Mouse (Mus musculus): ENCODE measurements at regions not wholly inside any gene's neighbourhood (a gene's known extent, or its start where the extent isn't known, plus 50 kb on each side); places are given as distances from the start of the nearest gene placed in this dataset.

DNA sequence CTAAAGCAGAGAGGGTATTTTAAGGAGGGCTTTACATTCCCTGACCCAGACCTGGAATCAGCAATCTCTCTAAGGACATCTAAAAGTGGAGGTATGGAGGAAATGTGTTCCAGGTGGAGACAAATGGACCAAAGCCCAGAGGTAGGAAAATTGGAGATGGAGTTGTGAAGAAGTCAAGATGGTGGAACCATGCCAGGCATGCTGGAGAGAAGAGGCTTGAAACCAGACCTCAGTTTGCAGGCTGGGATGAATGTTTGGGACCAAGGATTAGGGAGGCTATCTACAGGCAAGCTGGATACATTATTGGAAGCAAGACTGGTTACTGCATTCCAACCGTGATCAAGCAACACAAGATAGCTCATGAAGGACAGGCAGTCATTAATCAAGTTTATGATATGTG is 88.3 kb upstream of the Nckap5 start:
- no peak for DNase-seq (ENCODE audit: low spot score in 2 of 2)

DNA sequence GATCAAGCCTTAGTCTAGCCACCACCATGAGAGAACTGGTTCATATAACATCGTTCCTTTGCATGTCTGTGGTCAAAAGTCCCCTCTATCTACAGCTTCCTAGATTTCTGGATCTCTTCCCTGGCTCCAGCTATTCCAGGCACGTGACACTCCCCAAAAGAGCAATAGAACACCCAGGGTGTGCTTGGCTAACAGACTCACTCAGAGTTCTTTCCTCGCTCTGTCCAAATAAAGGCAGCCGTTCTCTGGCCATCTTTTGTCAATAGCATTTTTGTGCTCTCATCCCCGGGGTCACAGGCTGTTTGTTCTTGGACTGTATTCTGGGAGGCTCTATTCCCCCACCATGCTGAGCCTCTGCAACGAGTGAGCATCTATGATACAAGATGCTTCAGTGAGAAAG is 87.3 kb upstream of the Nckap5 start:
- DNase-seq (ENCODE audit: low spot score in 2 of 2), result no peak

DNA sequence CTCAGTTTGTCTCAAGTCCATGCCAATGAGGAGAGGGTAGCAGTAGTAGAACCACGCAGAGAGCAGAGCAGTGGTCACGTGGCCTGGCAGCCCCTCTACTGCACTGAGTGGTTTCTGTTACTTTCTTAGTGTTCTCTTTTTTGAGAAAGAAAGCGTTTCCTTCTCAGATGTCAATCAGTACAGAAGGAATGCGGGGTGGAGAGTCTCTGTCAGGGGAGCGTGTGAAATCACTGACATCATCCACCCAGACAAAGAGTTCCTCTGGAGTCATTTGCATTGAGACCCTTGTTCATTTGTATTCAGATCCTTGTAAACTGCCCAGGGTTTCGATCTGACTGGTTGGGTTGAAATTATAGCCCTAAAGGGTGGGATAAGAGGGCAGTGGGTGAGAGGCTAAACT is 85.8 kb upstream of the Nckap5 start:
- DNase-seq (ENCODE audit: low spot score in 2 of 2), result no peak

DNA sequence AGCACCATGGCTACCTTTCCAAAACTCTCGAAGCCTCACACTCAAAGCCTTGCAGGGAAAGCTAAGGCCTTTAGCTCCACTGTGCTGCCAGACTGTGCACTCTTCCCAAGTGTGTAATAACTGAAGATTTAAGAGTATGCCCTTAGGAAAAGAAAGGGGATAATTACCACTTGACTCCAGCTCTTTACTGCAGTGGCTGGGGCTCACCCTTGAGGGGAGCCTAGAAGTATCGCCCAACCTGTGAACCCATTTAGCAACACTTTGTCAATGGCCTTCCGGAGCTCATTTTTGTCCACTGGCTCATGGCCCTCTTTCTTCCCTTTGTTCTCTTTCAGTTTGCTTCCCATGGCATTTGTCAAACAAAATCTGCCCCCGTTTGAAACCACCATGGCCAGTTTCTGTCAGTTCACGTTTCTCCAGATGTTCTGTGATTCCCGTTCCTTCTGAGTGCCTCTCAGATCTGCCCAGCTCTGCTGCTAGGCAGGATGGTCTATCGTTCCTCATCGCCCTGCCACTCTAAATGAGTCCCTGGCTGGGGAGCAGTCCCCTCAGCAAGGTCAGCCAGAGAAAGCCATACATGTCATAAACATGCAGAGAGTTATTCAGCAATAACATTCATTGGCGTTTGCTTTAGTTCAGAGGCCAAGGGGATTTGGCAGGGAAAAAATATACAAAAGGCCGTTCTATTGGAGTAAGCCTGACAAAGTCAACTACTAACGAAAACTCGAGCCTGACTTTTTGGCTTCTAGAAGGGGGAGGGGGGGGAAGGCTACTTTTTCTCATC is 80.9 kb upstream of the Nckap5 start:
- no peak for DNase-seq (ENCODE audit: low spot score in 2 of 2)

GRCm38 (mm10) chr1:126907417-126907816 is 76.8 kb upstream of the Nckap5 start:
- no peak for DNase-seq (ENCODE audit: low spot score in 2 of 2)

DNA sequence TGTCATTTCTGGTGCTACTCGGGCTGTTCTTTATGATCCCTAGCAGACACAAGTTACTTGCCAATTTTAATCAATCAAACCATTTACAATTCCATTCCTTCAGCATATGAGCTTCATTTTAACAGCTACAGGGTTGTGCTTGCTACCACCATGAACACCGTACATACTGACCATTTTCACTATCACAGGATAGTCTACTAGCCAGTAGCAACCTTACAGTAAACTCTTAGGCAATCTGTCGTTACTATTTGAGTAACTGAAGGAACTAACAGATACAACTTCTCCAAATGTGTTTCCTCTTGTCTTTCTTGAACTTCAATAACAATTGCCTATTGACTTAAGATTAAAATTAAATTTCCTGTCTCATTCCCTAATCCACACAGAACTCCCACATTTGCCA is 67.9 kb upstream of the Nckap5 start:
- no peak for DNase-seq (ENCODE audit: low spot score in 2 of 2)

- DNase-seq (ENCODE audit: low spot score in 2 of 2), result no peak
Observed at GRCm38 (mm10) chr1:126896895-126897294, 66.3 kb upstream of the Nckap5 start.

DNA sequence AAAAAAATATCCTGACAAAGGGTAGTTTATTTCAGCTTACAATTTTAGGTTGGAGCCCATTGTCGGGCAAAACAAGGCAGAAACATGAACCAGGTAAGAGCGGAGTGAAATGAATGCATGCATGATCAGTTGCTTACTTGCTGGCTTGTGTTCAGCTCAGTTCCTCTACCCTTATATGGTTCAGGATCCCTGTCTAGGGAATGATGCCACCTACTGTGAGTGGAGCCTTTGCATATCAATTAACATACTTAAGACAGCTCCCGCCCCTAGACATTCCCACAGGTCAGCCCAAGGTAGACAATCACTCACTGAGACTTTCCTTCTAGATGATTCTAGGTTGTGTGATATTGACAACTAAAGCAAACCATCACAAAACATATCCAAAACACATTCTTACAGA is 50.2 kb upstream of the Nckap5 start:
- no peak for DNase-seq (ENCODE audit: low spot score in 2 of 2)

Measured in urinary bladder, postnatal 36 days (tissue).